Mouse (Mus musculus) thymus, adult 2 months (tissue): ENCODE measurements at regions not wholly inside any gene's neighbourhood (a gene's known extent, or its start where the extent isn't known, plus 50 kb on each side); places are given as distances from the start of the nearest gene placed in this dataset.

Source experiments
- CTCF ChIP-seq: fragments of 200-500 bp; IDR thresholded peaks from 2 replicates; pipeline ENCODE4 v1.5.1; 2012; ENCODE audit warnings: mild to moderate bottlenecking, control low read depth, low read length, moderate library complexity, borderline replicate concordance; ENCODE audit not compliant: control insufficient read depth, poor library complexity, insufficient read depth; ENCODE audit errors: extremely low read depth
- POLR2A ChIP-seq: fragments of 200-500 bp; IDR thresholded peaks from 2 replicates; pipeline ENCODE4 v1.6.1; 2012; ENCODE audit warnings: mild to moderate bottlenecking, low read length, control low read depth, moderate library complexity; ENCODE audit not compliant: control insufficient read depth, poor library complexity, insufficient read depth; ENCODE audit errors: extremely low read depth

DNA sequence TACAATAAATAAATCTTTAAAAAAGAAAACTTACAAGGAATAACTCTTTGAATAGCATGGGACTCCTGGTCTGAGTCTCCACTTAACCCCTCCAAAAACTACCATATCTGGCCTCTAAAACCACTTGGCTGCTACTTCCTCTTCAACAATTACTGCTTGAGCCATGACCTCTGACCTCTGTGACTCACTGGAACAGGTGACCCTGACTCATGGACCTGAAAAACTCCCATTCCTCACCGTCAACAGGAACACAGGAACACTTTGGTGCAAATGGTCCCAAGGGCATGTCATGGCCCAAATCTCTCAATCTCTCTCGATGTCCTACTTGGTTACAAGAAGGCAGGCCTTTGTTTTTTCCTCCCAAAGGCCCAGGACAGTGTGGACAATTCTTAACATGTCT, 145.1 kb downstream of the Basp1 start:
- TF ChIP-seq POLR2A (no peak), CTCF (no peak)
